Mouse (Mus musculus): ENCODE data around the gene Mrps36.
"Not testable (repeated sequence)": the region's sequence is repeated elsewhere in the genome, so short reads cannot be mapped to it uniquely, and the experiment has no call there.

Gene Mrps36

GRCm38 (mm10) chr13:100731462-100732046 lies 12.9 kb downstream of the Mrps36 start:
- DNase-seq: not testable (repeated sequence)

DNA sequence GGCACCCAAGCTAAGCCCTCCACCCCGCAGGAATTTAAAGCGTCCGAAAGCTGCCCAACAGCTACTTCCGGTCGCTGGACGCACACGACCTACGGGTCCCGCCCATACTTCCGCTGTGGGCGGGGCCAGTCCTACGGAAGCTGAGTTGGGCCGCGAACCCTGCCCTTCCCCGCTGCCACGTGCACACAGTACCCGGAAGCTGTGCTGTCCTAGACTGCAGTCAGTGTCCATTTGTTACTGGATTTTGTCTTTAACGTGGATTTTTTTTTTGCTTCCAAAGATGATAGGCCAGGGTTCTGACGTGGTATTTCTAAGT lies 13.6 kb downstream of the Mrps36 start, which contains the start of gene Cdk7:
TSS of gene Cdk7 (minus strand) at position 79 of the 316 bp plus-strand sequence.
- peak; percentile 94 for DNase-seq

- peak; percentile 19 to 20 for DNase-seq
Observed at GRCm38 (mm10) chr13:100730153-100730860, 14.2 kb downstream of the Mrps36 start.

DNA sequence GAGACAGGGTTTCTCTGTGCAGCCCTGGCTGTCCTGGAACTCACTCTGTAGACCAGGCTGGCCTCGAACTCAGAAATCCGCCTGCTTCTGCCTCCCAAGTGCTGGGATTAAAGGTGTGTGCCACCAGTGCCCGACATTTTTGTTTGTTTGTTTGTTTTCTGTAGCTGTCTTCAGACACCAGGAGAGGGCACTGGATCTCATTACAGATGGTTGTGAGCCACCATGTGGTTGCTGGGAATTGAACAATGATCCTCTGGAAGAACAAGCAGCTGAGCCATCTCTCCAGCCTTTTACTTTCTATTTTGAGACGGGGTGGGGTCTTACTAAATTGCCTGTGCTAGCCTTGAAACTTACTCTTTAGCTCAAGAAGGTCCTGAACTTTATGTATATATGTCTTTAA lies 15.9 kb downstream of the Mrps36 start:
- DNase-seq: not testable (repeated sequence)

DNA sequence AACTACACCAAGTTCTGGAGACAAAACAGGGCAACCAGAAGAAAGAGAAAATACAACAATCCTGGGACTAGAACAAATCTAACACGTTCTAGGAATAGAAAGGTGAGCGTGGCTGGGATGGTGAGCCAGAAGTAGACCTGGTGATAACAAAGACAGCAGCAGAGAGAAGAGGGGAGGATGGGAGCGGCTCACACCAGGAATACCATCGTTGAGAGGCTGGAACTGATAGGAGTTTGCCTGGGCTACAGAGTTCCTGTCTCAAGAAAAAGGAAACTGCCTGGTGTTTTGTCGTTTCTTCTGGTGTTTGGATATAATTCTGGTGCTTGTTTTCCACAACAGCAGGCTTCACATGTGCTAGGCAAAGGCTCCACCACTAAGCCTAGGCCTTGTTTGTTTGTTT lies 16.4 kb downstream of the Mrps36 start:
- no peak for DNase-seq

DNA sequence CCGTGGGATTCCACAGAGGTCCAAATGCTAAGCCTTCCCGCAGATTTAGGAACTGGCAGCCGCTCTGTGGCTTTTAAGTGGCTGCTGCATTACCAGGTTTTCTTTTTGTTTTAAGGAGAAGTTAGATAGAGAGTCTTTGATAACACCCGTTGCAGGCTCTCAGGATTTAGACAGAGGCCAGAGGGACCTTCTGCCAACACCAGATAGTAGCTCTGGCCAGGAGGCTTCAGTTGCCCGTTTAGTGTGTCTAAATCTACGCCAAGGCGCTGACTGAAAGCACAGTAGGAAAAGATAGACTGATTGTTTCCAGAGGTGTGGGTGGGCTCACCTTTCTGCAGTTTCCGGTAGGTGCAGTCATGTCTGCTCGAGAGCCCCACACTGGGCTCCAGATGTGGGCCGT lies 19.3 kb downstream of the Mrps36 start:
- no peak for DNase-seq

- DNase-seq: peak in 1 of 2 experiments; percentile 35
Observed at GRCm38 (mm10) chr13:100724051-100724754, 20.3 kb downstream of the Mrps36 start.

GRCm38 (mm10) chr13:100721656-100722055 lies 22.8 kb downstream of the Mrps36 start:
- no peak for DNase-seq

GRCm38 (mm10) chr13:100715467-100715866 lies 29.0 kb downstream of the Mrps36 start:
- DNase-seq: no peak

- no peak for DNase-seq
Observed at GRCm38 (mm10) chr13:100706206-100706605, 38.3 kb downstream of the Mrps36 start.

DNA sequence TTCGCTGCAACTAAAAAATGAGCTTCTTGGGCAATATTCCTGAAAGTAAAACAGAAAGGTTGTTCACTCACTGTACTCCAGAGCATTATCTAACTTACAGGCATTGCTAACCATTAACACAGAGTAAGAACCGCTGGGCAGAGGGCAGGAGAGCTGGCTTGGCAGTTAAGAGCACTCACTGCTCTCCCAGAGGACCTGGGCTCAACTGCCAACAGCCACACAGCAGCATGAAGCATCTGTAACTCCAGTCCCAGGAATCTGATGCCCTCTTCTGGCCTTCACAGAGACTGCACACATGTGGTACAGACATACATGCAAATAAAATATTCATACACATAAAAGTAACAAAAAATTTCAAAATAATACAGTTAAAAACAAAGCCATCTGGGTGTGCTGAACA lies 41.0 kb downstream of the Mrps36 start:
- DNase-seq: no peak

DNA sequence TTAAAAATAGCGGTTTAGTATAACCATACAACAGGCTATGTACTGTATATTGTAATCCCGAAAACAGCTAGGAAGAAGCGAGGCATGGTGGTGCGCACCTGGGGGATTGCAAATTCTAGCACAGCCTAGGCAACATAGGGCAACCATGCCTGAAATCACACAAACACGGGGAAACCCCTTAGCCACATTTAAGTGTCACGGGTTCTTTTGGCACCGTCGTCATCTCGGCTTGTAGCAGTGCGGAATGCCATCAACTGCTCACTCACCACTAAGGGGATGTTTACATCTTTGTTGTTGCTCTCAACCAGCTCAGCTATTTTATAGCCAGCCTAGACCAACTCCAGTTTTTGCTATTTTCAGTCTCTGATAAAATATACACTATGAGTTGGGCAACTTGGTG lies 45.6 kb downstream of the Mrps36 start:
- no peak for DNase-seq

DNA sequence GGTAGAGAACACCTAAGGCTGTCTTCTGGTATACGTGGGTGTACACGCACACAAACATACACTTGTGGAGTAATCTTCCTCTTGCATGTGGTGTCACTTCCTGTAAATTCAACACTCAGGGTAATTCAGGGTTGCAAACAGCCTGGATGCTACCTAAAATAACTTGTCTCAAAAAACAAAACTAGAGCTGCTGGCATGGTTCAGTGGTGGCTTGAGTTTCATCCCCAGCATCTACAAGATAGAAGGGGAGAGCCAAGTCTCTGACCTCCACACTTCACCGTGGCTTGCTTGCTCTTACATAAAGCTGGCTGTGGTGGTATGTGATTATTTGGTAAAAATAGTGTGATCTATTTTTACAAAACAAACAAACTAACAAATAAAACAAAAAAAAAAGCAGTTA lies 46.9 kb downstream of the Mrps36 start:
- no peak for DNase-seq

DNA sequence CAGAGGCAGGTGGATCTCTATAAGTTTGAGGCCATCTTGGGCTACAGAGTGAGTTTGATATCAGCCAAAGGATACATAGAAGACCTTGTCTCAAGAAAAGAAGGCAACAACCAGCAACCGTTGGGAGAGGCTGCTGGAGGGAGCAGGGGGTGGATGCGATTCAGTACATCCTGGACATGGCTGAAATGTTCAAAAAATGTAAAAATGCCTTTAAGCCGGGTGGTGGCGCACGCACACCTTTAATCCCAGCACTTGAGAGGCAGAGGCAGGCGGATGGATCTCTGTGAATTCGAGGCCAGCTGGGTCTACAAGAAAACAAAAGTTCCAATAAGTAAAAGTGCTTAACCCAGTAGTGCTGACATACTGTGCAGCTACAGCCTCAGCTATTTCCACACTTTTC lies 56.9 kb downstream of the Mrps36 start:
- DNase-seq: no peak
